9 mouse cellular contexts compared by ENCODE assay signal in genomic region chr14:14714130-14714529, GRCm38 (mm10). TPM values are rescaled to one million over a fixed set of nuclear protein-coding genes. Genes with fewer than 3 reads are reported as not detected.
A peak's percentile ranks its signal among the peaks of the same experiment; 100 is the strongest.
DNase-seq lines count a peak whose midpoint lies in the region; ATAC-seq and TF ChIP-seq lines count a peak whose summit lies in the region.
"Had no signal": no experiment of that assay in that cellular context is flagged by ENCODE, and none has a peak within 500 bp of the region (broad histone marks: within the 10 kb centered on the region; RNA-seq: fewer than 3 reads in every experiment).

No protein-coding gene starts in this region.

- H3K4me3 ChIP-seq in hindbrain, embryonic 13.5 days: no peak overlapping the region
- no peak overlapping the region for H3K4me3 ChIP-seq in hindbrain, embryonic 16.5 days (ENCODE audit: low read length)
- no peak overlapping the region for H3K4me3 ChIP-seq in thymus, adult 2 months (ENCODE audit: control insufficient read depth, insufficient read depth, low read length)
- H3K4me3 ChIP-seq: midbrain, embryonic 12.5 days had no signal

- TF ChIP-seq CTCF in thymus, adult 2 months (IDR thresholded peaks at IDR 0.05; ENCODE audit: borderline replicate concordance, control insufficient read depth, extremely low read depth, insufficient read depth, low read length, poor library complexity): no peak

- peaks cover 12% of the 10 kb centered on the region for H3K36me3 ChIP-seq in hindbrain, embryonic 13.5 days
- H3K36me3 ChIP-seq in hindbrain, embryonic 16.5 days (ENCODE audit: control insufficient read depth, insufficient read depth, low read length): peaks cover 6% of the 10 kb centered on the region
- no peaks in the 10 kb centered on the region for H3K36me3 ChIP-seq in thymus, adult 2 months (ENCODE audit: control insufficient read depth, insufficient read depth, low read length)

- ATAC-seq in hindbrain, embryonic 13.5 days (ENCODE audit: low FRiP score): 0 out of 2 replicates have a peak, but pooled peaks have one; percentile 54
- ATAC-seq in hindbrain, embryonic 16.5 days: no peak; the same call in 1 of the 2 replicates
- ATAC-seq in erythroblast, adult 5-6 weeks (replicated peaks; ENCODE audit: low FRiP score, poor library complexity, severe bottlenecking): no peak

- H3K4me1 ChIP-seq in hindbrain, embryonic 13.5 days (replicated peaks): no peaks in the 10 kb centered on the region
- no peaks in the 10 kb centered on the region for H3K4me1 ChIP-seq in hindbrain, embryonic 16.5 days (ENCODE audit: control insufficient read depth, insufficient read depth, low read depth, low read length)
- peaks cover 4% of the 10 kb centered on the region for H3K4me1 ChIP-seq in thymus, adult 2 months (replicated peaks; ENCODE audit: control insufficient read depth, insufficient read depth, low read length)
- H3K4me1 ChIP-seq: midbrain, embryonic 12.5 days had no signal

- H3K4me2 ChIP-seq in hindbrain, embryonic 13.5 days: no peak overlapping the region
- no peak overlapping the region for H3K4me2 ChIP-seq in hindbrain, embryonic 16.5 days (ENCODE audit: low read length)
- H3K4me2 ChIP-seq: midbrain, embryonic 12.5 days had no signal

- H3K9me3 ChIP-seq in hindbrain, embryonic 13.5 days: no peaks in the 10 kb centered on the region
- no peaks in the 10 kb centered on the region for H3K9me3 ChIP-seq in hindbrain, embryonic 16.5 days (ENCODE audit: control insufficient read depth, low read length)
- H3K9me3 ChIP-seq: midbrain, embryonic 12.5 days had no signal

- no peak for TF ChIP-seq POLR2A in thymus, adult 2 months (IDR thresholded peaks at IDR 0.05; ENCODE audit: control insufficient read depth, extremely low read depth, insufficient read depth, low read length, poor library complexity)

- H3K27ac ChIP-seq in hindbrain, embryonic 13.5 days: no peak overlapping the region
- H3K27ac ChIP-seq in hindbrain, embryonic 16.5 days (ENCODE audit: low read depth, low read length): no peak overlapping the region
- H3K27ac ChIP-seq in thymus, adult 2 months (ENCODE audit: control insufficient read depth, insufficient read depth, low read length): no peak overlapping the region
- H3K27ac ChIP-seq: midbrain, embryonic 12.5 days had no signal

- H3K9ac ChIP-seq in hindbrain, embryonic 13.5 days: no peak overlapping the region
- H3K9ac ChIP-seq in hindbrain, embryonic 16.5 days (ENCODE audit: low read depth, low read length): no peak overlapping the region
- H3K9ac ChIP-seq: midbrain, embryonic 12.5 days had no signal

- DNase-seq in thymus, adult 2 months: peak; percentile 40
- no peak for DNase-seq in thymus, adult 18-20 months
- DNase-seq in lung, postnatal 36 days: peak; percentile 31
- peak; percentile 58 for DNase-seq in thymus, postnatal 4 days
- no peak for DNase-seq in cerebellum, adult 9-10 months

- H3K27me3 ChIP-seq in hindbrain, embryonic 13.5 days: no peaks in the 10 kb centered on the region
- H3K27me3 ChIP-seq in hindbrain, embryonic 16.5 days (replicated peaks; ENCODE audit: control insufficient read depth, insufficient read depth, low read length): no peaks in the 10 kb centered on the region
- no peaks in the 10 kb centered on the region for H3K27me3 ChIP-seq in thymus, adult 2 months (ENCODE audit: control insufficient read depth, insufficient read depth, low read length)
- H3K27me3 ChIP-seq: midbrain, embryonic 12.5 days had no signal

RNA-seq across cellular contexts. Expression of gene Slc4a7, which starts 12.1 kb away (rescaled TPM):
- polyA plus RNA-seq in hindbrain, embryonic 13.5 days (2015; fragmentation: Nextera tagmentation; extraction: Ambion mirVana): 36.9 and 38.2 TPM in 2 replicates
- polyA plus RNA-seq in hindbrain, embryonic 16.5 days (2015; fragmentation: Nextera tagmentation; extraction: Ambion mirVana): 22.6 and 25.4 TPM in 2 replicates
- polyA plus RNA-seq in thymus, adult 2 months (2012; rRNA removed): 5.5 and 6.4 TPM in 2 replicates
- 6.1 and 6.7 TPM in 2 replicates for total RNA-seq in erythroblast, adult 5-6 weeks (2015; ENCODE audit: low replicate concordance)
- 6.8 and 7.7 TPM in 2 replicates for total RNA-seq in erythroblast, adult 5-6 weeks (2017; ENCODE audit: low replicate concordance)

Comparison
In these comparisons a context has a peak if more than half of its experiments do, and no peak if none do; other contexts are left out.
1. DNase-seq: peak in thymus, adult 2 months (single experiment), lung, postnatal 36 days (single experiment) and thymus, postnatal 4 days (single experiment); none in thymus, adult 18-20 months (0 of 2) and cerebellum, adult 9-10 months (single experiment).